Mouse (Mus musculus) cortical plate, adult 2 months (tissue): ENCODE results near the gene Rnase12.

Experiments used
- CTCF ChIP-seq: fragments of 200-500 bp; IDR thresholded peaks from 2 replicates; pipeline ENCODE4 v1.5.1; 2011; ENCODE audit warnings: mild to moderate bottlenecking, control low read depth, low read length; ENCODE audit not compliant: insufficient read depth; ENCODE audit errors: extremely low read depth
- POLR2A ChIP-seq: fragments of 200-500 bp; IDR thresholded peaks from 2 replicates; pipeline ENCODE4 v1.6.1; 2011; ENCODE audit warnings: mild to moderate bottlenecking, low read length, control low read depth; ENCODE audit not compliant: insufficient read depth; ENCODE audit errors: extremely low read depth

- TF ChIP-seq CTCF (no peak), POLR2A (no peak)
These were observed 21.7 kb upstream of the Rnase12 start for GRCm38 (mm10) chr14:51079180-51079579.
